Mouse (Mus musculus) heart, postnatal 10 days (tissue): Measurements from ENCODE around the gene Polg2. TPM values are rescaled to one million over a fixed set of nuclear protein-coding genes. Genes with fewer than 3 reads are reported as not detected.
A peak's percentile ranks its signal among the peaks of the same experiment; 100 is the strongest.
"Not testable (repeated sequence)": the region's sequence is repeated elsewhere in the genome, so short reads cannot be mapped to it uniquely, and the experiment has no call there.

ENCODE experiments used
- DNase-seq, 2 experiments: peaks; one replicate each; pipeline ENCODE4 v3.0.0; 2021
- intact Hi-C: fragments of 180-260 bp; cut with DNase I; formaldehyde crosslinking; loops from one replicate; pipeline ENCODE4 v1.15.1; 2025
- total RNA-seq, 2 experiments: library from RNA; stranded (reverse); gene quantifications; 2 replicates each; pipeline ENCODE4 v1.2.3; 2021

The Polg2 gene
- 1 to 10 TPM; 3.7 to 4.3 TPM for total RNA-seq

DNA sequence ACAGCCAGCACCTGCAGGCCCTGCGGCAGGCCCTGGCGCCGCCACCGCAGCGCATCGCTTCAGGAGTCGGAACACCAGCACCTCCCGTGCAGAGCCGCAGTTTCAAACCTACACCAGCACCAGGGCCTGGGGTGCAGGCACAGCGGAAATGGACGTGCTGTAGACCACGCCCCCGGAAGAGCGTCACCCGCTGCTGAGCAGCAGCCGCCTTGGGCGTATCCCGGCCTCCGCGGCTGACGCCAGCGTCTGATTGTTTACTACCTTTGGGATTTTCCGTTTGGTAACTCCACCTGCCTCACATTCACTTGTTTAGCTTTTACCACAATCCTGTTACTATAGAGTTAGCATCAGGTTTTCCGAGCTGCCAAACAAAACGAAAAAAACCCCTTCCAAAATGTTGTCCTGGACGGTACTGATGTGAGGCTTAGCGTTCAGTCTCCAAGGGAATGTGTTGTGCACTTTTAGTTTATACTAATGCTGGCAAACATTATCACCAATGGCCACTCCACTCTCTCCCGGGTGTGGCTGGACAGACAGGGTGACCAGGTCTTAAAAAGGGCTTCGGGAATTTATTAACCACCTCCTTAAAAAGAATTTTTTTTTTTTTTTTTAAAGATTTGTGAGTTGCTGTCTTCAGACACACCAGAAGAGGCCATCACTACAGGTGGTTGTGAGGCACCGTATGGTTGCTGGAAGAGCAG, at the start of gene Polg2:
Gene Polg2 (minus strand): TSS at position 150 of the 701 bp plus-strand sequence.
- intact Hi-C loops, result no loop called here
- DNase-seq, result peak; percentile 94

DNA sequence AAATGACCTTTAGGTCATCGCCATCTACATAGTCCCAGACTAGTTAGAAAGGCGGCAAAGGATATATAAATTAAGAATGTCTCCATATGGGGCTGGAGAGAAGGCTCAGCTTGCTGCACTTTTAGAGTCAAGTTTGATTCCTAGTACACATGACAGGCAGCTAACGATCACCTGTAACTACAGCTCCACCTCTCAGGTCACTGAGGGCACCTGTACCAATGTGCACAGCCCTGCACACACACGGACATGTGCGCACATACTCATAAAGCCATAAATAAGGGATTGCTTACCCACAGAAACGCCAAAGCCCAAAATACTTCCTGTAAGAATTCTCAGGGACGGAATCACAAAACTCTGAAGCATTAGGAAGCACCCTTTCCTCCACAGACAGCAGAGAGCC, 48.7 kb upstream of the Polg2 start:
- DNase-seq, result no peak
- intact Hi-C loops, result no loop called here

DNA sequence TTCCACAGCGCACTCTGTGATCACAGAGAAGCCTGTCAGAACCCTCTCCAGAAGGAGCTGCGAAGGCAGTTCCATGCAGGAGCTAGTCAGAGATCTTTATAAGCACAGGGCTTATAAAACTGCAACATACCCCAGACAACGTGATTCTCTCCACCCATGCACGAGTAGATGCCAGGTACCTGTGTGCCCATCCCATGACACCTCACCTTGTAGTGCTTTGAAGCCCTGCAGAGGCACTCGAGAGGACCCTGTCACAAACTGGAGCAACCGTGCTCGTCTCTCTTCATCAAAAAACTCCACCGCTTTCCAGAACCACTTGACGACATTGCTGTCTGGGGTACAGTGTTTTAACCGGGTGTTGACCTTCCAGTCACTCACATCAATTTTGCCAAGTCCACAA, 45.1 kb upstream of the Polg2 start:
- no peak for DNase-seq
- intact Hi-C loops, result no loop called here

DNA sequence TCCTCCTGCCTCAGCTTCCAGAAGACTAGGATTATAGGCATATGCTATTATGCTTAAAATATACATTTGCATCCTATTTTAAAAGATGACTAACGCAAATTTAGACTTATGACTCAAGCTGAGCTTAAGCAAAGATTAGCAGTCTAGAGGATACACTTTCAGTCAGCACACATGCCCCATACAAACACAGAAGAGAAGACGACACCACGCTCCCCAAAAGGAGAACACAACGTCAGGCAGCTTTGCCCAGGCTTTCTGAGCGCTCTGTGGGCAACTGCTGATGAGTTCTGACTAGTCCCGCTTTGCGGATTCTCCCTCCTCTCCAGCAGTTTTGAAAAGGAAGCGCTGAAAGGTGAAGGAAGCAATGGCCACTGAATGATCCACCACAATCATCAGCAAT, 44.4 kb upstream of the Polg2 start:
- DNase-seq, result no peak
- intact Hi-C loops, result no loop called here

DNA sequence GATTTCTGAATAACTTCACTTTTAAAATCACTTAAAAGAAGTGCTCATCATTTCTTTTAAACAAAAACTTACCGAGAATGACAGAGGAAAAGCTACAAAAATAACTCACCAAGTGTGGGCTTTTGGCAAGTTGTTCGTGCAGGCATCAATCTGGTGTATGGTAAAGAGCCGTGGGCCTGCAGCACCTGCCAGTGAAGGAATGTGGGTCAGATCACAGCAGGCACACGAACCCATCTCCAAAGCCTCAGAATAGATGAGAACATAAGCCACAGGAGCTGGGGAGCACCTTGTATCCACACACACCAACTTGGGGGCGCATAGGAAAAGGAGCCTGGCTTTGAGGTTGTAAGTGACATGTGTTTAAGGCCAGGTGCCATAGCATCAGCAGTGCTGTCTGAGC, 43.6 kb upstream of the Polg2 start:
- intact Hi-C loops, result no loop called here

DNA sequence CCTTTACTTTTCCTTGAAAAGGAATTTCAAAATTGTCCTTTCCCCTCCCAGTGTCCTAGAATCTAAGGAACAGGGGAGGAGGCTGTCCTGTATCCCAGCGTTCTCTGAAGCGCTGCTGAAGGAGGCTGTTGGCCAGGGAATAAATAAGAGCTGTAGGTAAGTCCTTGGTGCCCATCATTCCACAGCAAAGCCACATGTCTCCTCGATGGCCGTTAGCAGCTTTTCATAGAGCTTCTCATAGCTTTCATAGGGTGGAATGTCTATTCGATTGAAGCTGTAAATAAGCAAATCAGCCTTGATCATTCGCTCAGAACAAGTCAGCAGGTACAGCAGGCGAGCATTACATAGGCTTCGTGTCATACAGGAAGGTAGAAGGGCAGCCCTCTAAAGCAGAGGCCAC, 43.2 kb upstream of the Polg2 start:
- no peak for DNase-seq
- intact Hi-C loops, result no loop called here

More for the DNA sequence above, 43.6 kb upstream of the Polg2 start:
- no peak for DNase-seq

DNA sequence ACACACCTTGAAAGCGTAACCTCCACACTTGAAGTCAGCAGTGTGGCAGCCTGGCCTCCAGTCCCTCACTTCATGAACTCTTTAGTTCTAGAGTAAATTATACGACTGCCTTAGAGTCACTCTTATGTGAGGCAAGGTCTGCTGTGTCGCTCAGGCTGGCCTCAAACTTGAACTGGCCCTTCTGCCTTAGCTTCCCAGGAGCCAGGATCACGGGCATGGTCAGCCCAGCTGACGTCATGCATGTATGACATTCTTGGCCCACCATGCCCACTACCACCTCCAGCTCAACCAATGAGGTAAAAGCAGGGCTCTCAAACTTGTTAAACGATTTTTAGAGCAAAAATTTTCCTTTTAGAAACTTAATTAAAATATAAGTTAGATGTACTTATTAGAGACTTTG, 42.1 kb upstream of the Polg2 start:
- intact Hi-C loops, result no loop called here
- DNase-seq, result no peak

DNA sequence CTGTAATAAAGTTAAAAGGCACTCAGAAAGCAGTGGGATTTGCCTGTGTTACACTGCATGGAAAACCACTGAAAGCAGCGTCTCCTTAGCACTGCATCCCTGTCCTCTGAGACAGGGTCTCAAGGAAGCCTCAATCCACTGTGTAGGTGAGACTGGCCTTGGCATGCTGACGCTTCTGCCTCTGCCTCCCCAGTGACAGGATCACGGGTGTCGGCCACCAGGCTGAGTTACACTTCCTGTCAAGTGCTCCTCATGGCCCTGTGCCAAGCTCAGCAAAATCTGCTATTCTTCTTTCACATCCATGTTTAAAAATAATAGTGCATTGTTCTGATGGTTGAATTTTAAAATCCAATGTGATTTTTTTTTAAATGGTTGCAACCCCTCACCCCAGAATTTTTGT, 41.6 kb upstream of the Polg2 start:
- intact Hi-C loops, result no loop called here
- peak; percentile 73 to 82 for DNase-seq

DNA sequence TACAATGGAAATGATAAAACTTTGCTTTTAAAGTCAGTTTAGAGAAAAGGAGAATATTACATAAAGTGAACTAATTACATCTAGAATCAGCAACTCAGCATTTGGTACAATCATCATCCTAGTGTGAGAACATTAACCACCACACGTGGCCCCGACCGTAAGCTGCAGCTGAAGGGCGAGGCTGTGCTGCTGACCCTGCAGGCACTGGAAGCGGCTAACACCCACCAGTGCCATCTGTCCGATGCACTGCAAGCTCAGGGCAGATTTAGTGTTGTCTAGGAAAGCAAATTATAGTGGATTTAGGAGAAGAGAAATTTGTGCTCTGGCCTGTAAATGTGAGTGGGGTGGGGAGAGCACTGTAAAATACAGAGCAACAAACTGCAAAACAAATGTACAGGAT, 40.9 kb upstream of the Polg2 start:
- no peak for DNase-seq
- intact Hi-C loops, result no loop called here

DNA sequence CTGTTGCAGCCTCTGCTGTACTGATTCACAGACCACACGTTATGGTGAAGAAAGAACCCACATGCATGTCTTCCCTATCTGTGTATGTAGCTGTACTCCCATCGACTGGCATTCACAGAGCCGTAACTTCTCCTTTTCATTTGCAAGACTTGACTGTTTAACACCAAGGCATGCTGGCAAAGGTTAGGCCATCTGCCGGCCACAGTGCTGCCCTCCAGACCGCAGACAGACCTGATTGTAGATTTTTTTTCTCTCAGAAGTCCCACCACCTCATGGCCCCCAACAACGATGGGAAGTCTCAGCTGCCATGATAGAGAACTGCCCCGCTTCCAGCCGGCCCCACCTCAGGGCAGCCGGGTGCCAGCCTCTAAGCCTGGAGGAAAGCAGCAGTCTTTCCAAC, 40.3 kb upstream of the Polg2 start:
- intact Hi-C loops, result no loop called here
- no peak for DNase-seq

DNA sequence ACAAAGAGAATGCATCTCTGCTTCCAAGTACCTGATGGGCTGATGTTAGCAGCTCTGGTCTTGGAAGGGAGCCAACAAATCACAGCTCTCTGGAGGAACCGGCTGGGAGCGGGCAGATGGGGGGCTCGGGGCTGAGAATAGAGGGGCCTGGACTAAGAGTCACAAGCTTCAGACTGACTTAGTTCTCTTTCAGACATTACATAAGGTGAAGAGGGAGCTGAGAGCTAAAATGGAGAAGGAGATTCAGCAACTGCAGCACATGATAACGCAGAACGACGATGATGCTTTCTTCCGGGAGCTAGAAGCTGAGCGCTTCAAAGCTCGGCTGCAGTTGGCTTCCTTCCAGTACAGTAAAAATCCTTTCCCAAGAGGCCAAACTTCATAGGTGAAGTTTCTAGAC, 39.0 kb upstream of the Polg2 start:
- DNase-seq, result peak; percentile 32 to 45
- intact Hi-C loops, result no loop called here

DNA sequence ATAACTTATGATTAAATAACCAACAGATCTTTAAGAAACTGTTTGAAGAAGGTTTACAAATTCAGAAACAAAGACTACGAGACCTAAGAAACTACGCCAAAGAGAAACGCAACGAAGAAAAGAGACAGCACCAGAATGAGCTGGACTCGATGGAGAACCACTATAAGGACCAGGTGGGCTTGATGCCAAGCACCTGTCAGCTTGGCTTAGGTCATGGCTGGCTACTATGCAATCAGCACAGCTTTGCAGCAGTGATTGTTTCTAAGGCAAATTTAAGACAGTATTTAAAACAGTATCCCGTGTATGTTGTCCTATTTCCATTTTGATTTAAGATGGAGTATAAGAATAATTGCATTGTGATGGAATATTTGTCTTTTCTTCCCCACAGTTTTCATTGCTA, 38.5 kb upstream of the Polg2 start:
- intact Hi-C loops, result no loop called here
- no peak for DNase-seq

DNA sequence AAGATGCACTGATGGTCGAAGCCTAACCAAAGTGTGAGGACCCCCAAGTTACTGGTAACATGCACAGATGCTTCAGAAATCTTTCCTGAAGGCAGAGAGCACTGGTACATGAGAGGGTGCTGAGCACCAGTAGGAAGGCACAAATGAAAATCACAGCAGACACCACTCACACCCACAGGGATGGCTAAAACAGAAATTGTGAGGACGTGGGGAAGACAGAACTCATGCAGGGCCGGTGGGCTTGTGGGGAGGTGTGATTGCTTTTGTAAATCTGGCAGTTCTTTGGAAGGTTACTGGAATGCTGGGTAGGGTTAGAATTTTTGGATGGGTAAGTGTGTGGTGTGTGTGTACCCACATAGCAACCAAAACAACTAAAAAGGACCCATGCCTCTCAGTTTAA, 37.8 kb upstream of the Polg2 start:
- no peak for DNase-seq
- intact Hi-C loops, result no loop called here

DNA sequence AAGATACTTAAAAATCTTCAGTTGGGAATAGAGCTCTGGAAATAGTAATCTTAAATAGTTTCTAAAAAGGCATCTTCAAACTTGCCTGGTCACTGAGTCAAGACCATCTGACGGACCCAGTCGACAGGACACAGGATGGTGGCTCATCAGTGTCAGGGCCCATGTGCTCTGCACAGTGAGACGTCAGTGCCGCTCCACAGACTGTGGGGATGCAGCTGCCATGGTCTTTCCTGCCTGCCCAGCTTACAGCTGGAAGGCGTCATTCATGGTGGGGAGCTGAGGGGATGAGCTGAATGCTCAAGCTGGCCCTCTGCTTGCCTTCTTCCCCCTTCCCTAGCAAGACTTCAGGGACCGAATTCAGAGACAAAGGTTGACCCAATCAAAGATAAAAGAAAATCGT, 37.0 kb upstream of the Polg2 start:
- intact Hi-C loops, result no loop called here
- no peak for DNase-seq

DNA sequence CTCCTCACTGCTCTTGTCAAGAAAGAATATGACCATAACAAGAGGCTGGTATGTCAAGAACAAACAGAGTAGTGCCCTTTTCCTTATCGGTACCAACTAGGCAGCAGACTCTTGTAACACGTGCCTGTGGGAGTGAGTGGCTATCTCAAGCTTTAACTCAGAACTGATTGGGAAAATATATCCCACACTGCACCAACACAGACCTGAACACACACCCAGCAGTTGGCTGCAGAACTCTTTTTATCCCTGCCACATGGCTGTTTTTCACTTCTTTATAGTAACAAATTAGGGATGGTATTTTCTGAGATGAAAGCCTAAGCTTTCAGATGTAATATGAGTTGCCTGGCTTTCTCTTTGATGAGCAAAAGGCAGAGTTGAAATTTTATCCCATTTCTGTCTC, 36.4 kb upstream of the Polg2 start:
- intact Hi-C loops, result no loop called here
- DNase-seq, result no peak

DNA sequence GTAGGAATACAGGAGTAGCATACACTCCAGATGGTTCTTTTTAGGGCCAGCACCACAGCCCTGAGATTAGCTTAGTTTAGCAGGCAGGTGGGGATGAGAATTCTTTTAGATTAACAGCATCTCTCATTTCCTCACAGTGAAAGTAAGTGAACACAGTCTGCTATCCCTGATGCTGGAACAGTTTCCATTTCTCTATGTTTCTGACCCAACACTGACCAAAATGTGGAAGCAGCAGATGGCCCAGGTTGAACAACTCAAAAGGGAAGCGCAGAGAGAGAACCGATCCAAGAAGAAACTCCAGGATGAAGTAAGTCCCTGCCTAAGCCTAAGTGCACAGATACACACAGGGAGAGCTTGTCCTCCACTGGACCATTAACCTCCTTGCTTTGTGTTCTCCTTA, 36.0 kb upstream of the Polg2 start:
- no peak for DNase-seq
- intact Hi-C loops, result no loop called here

DNA sequence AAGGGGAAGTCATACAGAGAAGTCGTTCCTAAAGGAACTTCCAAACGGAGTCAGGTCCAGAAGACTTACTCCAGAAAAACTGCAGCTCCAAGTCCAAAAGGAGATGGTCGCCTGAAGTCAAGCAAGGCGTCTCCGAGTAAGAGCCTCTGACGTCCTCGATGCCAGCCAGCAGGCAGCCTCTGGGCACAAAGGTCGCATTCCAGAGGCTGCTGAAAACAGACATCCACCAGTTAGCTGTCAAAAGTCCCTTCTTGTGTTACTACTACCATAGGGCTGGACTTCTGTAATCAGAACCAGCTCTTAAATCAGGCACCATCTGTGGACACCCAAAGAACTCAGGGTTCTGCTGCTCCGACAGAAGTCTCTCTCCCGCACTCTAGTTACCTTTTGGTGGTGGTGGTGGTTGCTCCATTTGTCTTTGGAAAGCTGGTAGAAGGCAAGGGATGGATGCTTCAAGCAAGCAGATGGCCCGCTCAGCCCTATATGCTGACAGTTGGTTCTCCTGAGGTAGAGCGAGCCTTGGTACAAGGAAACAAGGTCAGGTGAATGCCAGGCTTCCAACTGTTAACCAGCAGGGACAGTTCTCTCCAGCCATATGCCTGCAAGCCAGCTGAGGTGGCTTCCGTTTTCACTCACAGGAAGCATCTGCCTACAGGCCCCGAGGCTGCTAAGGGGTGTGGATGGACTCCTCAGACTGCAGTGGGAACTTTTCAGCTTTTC, 35.4 kb upstream of the Polg2 start:
- no peak for DNase-seq
- intact Hi-C loops, result no loop called here

DNA sequence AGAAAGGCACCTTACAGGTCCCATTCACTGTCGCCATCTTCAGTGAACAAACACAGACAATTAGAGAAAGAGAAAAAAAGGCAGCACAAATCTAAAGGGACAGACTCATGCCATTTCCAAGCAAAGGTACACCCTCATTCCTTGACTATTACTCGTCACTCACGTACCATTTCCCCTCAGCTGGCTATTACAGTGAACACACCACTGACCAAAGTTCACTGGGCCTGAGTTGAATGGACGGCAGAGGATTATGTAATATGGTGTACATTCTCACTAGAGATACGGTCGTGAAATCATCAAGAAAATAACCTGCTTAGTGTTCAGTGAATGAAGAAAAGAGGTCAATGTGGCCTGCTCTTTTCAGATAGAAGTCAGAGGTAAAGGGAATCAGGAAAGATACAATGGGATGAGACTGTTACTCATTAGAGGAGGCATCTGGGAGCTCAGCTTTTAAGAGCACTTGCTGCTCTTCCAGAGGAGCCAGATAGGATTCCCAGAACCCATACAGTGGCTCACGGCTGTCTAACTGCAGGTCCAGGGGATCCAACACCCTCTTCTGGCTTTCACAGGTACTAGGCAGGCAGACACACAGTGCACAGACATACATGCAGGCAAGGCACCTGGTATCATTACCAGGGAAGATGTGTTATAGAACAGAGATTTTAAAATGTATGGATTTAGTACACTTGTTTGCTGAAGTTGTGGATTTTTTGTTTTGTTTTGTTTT, 33.2 kb upstream of the Polg2 start:
- no peak for DNase-seq
- intact Hi-C loops, result no loop called here

DNA sequence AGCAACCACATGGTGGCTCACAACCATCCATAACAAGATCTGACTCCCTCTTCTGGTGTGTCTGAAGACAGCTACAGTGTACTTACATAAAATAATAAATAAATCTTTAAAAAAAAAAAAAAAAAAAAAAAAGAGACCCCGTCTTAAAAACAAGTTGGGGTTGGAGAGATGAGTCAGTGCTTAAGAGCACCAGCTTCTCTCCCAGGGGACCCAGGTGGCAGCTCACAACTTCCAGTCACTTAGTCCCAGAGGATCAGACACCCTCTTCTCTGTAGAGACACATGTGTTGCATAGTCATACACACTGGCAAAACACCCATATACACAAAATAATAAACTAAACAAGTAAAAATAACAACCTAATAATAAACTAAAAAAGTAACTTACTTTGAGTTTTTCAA, 28.1 kb upstream of the Polg2 start:
- DNase-seq, intact Hi-C loops: not testable (repeated sequence)

DNA sequence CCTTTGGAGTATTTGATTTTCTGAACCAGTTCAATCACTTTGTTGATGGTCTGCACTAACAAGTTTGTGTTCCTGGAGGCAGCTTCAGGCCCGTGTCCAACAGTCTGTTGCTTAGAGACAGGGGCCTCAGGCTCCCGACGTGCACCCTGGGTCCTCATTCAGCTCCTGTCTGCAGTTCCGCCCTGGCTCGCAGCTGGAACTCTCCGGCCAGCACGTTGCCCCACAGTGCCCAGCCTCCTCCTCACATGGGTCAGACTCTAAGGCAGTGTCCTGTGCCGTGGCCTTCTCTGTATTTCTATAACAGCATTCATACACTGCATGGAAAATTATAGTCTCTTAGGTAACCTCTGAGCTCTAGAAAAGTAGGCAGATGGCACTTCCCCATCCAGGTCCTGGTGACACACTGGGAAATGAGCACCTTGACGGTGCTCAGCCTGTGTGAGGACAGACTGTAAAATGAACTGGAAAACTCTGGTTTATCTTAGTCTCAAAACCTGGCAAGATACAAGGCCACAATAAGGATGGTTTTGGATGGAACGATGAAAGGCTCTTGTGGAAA, 22.8 kb upstream of the Polg2 start:
- no peak for DNase-seq

DNA sequence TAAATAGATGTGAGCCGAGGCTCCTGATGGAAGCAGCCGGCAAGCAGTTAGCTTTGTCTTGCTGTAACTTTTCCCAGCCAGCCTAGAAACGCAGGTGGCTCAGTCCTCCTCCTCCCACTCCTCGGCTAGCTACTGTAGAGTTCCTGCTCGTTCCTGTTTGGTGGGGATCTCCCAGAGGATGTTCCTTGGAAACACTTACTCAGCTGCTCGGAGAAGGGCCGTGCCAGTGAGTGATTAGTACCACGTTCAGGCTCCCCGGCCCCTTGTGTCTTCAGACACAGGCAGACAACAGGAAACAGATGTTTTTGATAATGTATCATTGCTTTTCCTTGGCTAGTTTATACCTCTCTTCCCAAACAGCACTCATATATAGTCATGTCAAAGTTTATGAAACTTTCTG, 16.3 kb upstream of the Polg2 start:
- peak in 1 of 2 experiments; percentile 26 for DNase-seq
- intact Hi-C loops, result no loop called here

More for the DNA sequence above, 22.8 kb upstream of the Polg2 start:
- intact Hi-C loops, result no loop called here

DNA sequence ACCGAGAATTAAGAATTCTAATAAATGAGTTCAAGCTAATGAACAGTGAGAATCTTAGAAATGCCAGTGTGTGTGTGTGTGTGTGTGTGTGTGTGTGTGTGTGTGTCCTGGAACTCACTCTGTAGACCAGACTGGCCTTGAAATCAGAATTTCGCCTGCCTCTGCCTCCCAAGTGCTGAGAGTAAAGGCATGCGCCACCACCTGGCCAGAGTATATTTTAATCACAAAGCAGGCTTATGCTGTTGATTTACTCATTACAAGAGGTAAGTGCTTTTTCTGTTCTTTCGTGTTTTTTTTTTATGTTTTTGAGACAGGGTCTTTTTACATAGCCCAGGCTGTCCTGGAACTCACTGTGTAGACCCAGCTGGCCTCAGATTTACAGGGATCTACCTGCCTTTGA, 14.5 kb upstream of the Polg2 start:
- DNase-seq, result no peak
- intact Hi-C loops, result no loop called here
